Mouse (Mus musculus): Measurements from ENCODE around the gene Pdcd1lg2.

DNA sequence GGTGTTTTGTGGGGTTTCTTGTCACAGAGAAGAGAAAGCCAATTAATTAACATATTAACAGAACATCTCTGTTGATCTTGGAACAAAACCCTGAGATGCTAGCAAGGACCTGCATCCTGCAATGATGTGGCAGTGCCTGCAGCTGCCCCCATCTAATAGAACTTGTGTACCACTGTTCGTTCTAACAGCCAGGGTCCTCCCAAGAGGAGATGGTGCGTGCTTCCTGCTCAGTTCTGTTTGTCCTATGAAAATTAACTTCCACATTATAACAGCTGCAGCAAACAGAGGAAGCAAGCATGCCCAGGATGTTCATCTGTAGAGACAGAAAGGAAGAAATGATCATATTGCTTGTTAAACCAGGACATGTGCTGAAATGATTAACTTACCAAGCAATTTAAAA, 73.8 kb downstream of the Pdcd1lg2 start:
- no peak for TF ChIP-seq POLR2AphosphoS2 (IDR thresholded peaks at IDR 0.05; ENCODE audit: insufficient read length, low read depth)
- no peak for TF ChIP-seq MAX (IDR thresholded peaks at IDR 0.05; ENCODE audit: low read depth)
- TF ChIP-seq SRF (IDR thresholded peaks at IDR 0.05; ENCODE audit: control insufficient read depth, insufficient read length, low read depth) = no peak
- TF ChIP-seq USF1 (IDR thresholded peaks at IDR 0.05; ENCODE audit: low read depth) = no peak
- TF ChIP-seq POLR2A (IDR thresholded peaks at IDR 0.05; ENCODE audit: insufficient read length, low read depth) = no peak
- TF ChIP-seq TCF12 (IDR thresholded peaks at IDR 0.05; ENCODE audit: insufficient read depth, poor library complexity, severe bottlenecking) = no peak
- no peak for TF ChIP-seq MYOD1 (IDR thresholded peaks at IDR 0.05; ENCODE audit: control insufficient read depth in 1 of 3, insufficient read length in 2 of 3, low read depth in 2 of 3)
- TF ChIP-seq E2F4 (IDR thresholded peaks at IDR 0.05; ENCODE audit: insufficient read depth) = no peak
- no peak for TF ChIP-seq CEBPB (IDR thresholded peaks at IDR 0.05; ENCODE audit: insufficient read depth, poor library complexity, severe bottlenecking)
